Mouse (Mus musculus): ENCODE results near the gene Mrto4. TPM values are rescaled to one million over a fixed set of nuclear protein-coding genes. Genes with fewer than 3 reads are reported as not detected.

Gene Mrto4
- total and polyA plus RNA-seq, 3 experiments, result 16.5 to 31.3 (median 27.1) TPM

GRCm38 (mm10) chr4:139318449-139318848 lies 33.9 kb downstream of the Mrto4 start:
- no peaks in the 10 kb centered on the region for H3K4me1 ChIP-seq (ENCODE audit: control insufficient read depth, insufficient read depth, low read length)
- H3K4me3 ChIP-seq, result no peak overlapping the region
- H3K79me2 ChIP-seq (replicated peaks; ENCODE audit: control insufficient read depth, insufficient read depth, low read length), result no peaks in the 10 kb centered on the region
- no peak for DNase-seq
- 94% methylated on average over 11 of the region's 11 CpGs for WGBS
- H3K36me3 ChIP-seq (ENCODE audit: control insufficient read depth, insufficient read depth, low read length), result no peaks in the 10 kb centered on the region
- H3K27ac ChIP-seq, result no peak overlapping the region
- H3K27me3 ChIP-seq (ENCODE audit: control insufficient read depth, insufficient read depth, low read length), result no peaks in the 10 kb centered on the region
- TF ChIP-seq CTCF (IDR thresholded peaks at IDR 0.05) (no peak), EP300 (IDR thresholded peaks at IDR 0.05; ENCODE audit: insufficient read depth, low read depth, low read length) (no peak), POLR2A (IDR thresholded peaks at IDR 0.05; ENCODE audit: insufficient read depth, low read depth, low read length) (no peak)
- H3K9ac ChIP-seq (ENCODE audit: low read depth, low read length), result no peak overlapping the region
- intact Hi-C loops (cut with DNase I), result no loop called here

DNA sequence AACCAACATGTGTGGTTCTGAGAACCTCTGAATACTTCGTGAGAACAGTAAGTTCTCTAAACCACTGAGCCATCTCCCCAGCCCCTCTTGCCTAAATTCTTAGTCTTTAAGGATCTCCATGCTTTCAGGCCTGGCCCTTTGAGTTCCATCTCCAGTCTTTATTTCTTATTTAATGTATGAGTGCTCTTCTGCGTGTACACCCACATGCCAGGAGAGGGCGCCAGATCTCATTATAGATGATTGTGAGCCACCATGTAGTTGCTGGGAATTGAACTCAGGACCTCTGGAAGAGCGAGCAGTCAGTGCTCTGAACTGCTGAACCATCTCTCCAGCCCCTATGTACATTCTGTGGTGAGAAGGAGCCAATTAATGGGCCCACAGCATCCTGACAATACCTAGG lies 39.7 kb downstream of the Mrto4 start:
- Histone ChIP-seq H3K4me3 (no peak overlapping the region), H3K27ac (no peak overlapping the region), H3K9ac (ENCODE audit: low read depth, low read length) (no peak overlapping the region), H3K36me3 (ENCODE audit: control insufficient read depth, insufficient read depth, low read length) (no peaks in the 10 kb centered on the region), H3K79me2 (replicated peaks; ENCODE audit: control insufficient read depth, insufficient read depth, low read length) (no peaks in the 10 kb centered on the region), H3K27me3 (ENCODE audit: control insufficient read depth, insufficient read depth, low read length) (no peaks in the 10 kb centered on the region), H3K4me1 (ENCODE audit: control insufficient read depth, insufficient read depth, low read length) (peaks cover 6% of the 10 kb centered on the region)
- intact Hi-C loops (cut with DNase I), result no loop called here
- 70% methylated on average over 4 of the region's 4 CpGs for WGBS
- no peak for DNase-seq
- peak; percentile 74 for TF ChIP-seq CTCF (IDR thresholded peaks at IDR 0.05)
- TF ChIP-seq EP300 (IDR thresholded peaks at IDR 0.05; ENCODE audit: insufficient read depth, low read depth, low read length), result no peak

DNA sequence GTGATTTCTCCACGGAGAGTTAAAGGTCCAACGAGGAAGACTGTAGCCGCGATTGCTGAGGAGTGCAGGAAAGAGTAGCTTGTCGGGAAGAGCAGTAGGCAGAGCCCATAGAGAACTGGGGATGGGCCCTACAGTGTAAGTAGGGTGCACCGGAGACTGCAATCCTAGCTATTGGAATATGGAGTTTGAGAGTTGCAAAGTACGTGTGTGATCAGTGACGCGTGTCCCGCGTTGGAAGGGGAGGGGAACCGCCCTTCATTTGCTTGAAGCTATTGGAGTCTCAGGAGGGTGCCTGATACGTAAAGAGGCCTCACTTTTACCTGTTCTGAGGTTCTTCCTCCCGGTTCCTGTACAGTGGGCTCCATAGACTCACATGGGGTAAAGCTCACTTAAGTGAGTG lies 40.7 kb downstream of the Mrto4 start:
- DNase-seq, result no peak
- 40% methylated on average over 14 of the region's 14 CpGs for WGBS
- intact Hi-C loops (cut with DNase I), result no loop called here
- no peaks in the 10 kb centered on the region for H3K79me2 ChIP-seq (replicated peaks; ENCODE audit: control insufficient read depth, insufficient read depth, low read length)
- H3K4me1 ChIP-seq (ENCODE audit: control insufficient read depth, insufficient read depth, low read length), result peaks cover 6% of the 10 kb centered on the region
- TF ChIP-seq EP300 (IDR thresholded peaks at IDR 0.05; ENCODE audit: insufficient read depth, low read depth, low read length) (no peak), CTCF (IDR thresholded peaks at IDR 0.05) (no peak), POLR2A (IDR thresholded peaks at IDR 0.05; ENCODE audit: insufficient read depth, low read depth, low read length) (no peak)
- H3K27ac ChIP-seq, result no peak overlapping the region
- peak overlapping the region; percentile 58 for H3K9ac ChIP-seq (ENCODE audit: low read depth, low read length)
- H3K27me3 ChIP-seq (ENCODE audit: control insufficient read depth, insufficient read depth, low read length), result no peaks in the 10 kb centered on the region
- peak overlapping the region; percentile 100 for H3K4me3 ChIP-seq
- no peaks in the 10 kb centered on the region for H3K36me3 ChIP-seq (ENCODE audit: control insufficient read depth, insufficient read depth, low read length)

- TF ChIP-seq POLR2A (IDR thresholded peaks at IDR 0.05; ENCODE audit: insufficient read depth, low read depth, low read length) (no peak), CTCF (IDR thresholded peaks at IDR 0.05) (no peak; the same call in 1 of the 2 replicates), EP300 (IDR thresholded peaks at IDR 0.05; ENCODE audit: insufficient read depth, low read depth, low read length) (no peak)
- Histone ChIP-seq H3K27me3 (ENCODE audit: control insufficient read depth, insufficient read depth, low read length) (no peaks in the 10 kb centered on the region), H3K27ac (peak overlapping the region; percentile 83), H3K79me2 (replicated peaks; ENCODE audit: control insufficient read depth, insufficient read depth, low read length) (no peaks in the 10 kb centered on the region), H3K4me3 (peak overlapping the region; percentile 100), H3K9ac (ENCODE audit: low read depth, low read length) (peak overlapping the region; percentile 93), H3K36me3 (ENCODE audit: control insufficient read depth, insufficient read depth, low read length) (no peaks in the 10 kb centered on the region), H3K4me1 (ENCODE audit: control insufficient read depth, insufficient read depth, low read length) (peaks cover 6% of the 10 kb centered on the region)
- DNase-seq, result no peak
- WGBS, result under 1% methylated on average over 53 of the region's 53 CpGs
- intact Hi-C loops (cut with DNase I), result no loop called here
These were observed 41.3 kb downstream of the Mrto4 start for GRCm38 (mm10) chr4:139310899-139311701.

DNA sequence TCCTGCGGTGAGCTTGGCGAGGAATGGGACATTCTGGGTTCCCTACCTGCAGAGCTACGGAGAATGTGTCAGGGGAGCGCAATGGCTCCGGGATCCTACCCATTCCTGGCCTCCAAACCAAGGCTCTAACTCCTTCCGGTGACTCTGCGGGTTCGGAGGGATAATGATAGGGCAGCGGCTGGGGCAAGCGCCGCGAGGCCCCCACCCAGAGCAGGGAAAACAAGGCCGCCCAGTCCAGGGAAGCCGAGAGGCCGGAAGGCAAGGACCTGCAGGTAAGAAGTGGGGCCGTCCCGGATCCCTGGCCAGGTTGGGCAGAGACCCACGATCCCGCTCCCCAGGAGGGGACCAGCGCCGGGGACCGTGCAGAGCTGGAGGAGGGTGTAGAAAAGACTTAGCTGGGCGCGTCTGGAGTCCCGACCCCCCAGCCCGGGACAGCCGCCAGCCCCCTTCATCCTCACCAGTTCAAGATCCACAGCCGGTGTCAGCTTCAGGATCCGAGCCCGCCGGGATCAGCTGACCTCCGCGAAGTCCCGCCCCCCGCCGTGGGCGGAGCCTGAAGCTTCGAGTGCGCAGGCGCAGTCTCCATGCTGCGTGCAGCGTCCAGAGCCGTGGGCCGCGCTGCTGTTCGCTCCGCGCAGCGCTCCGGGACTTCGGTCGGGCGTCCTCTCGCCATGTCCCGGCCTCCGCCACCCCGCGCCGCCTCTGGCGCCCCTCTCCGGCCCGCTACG lies 42.0 kb downstream of the Mrto4 start, which contains the start of the genes Pqlc2 and Akr7a5:
Gene Pqlc2, minus strand, starts transcription at position 538 of the 728 bp plus-strand sequence.
Gene Akr7a5, plus strand, starts transcription at position 574 of the 728 bp plus-strand sequence.
- Histone ChIP-seq H3K36me3 (ENCODE audit: control insufficient read depth, insufficient read depth, low read length) (no peaks in the 10 kb centered on the region), H3K9ac (ENCODE audit: low read depth, low read length) (peak within 1 kb of the TSS; percentile 93), H3K27me3 (ENCODE audit: control insufficient read depth, insufficient read depth, low read length) (no peaks in the 10 kb centered on the region), H3K79me2 (replicated peaks; ENCODE audit: control insufficient read depth, insufficient read depth, low read length) (no peaks in the 10 kb centered on the region), H3K4me3 (peak within 1 kb of the TSS; percentile 100), H3K27ac (peak within 1 kb of the TSS; percentile 83), H3K4me1 (ENCODE audit: control insufficient read depth, insufficient read depth, low read length) (peaks cover 6% of the 10 kb centered on the region)
- intact Hi-C loops (cut with DNase I), result no loop called here
- TF ChIP-seq POLR2A (IDR thresholded peaks at IDR 0.05; ENCODE audit: insufficient read depth, low read depth, low read length) (peak; percentile 94), CTCF (IDR thresholded peaks at IDR 0.05) (0 out of 2 replicates have a peak, but pooled peaks have one; percentile 21), EP300 (IDR thresholded peaks at IDR 0.05; ENCODE audit: insufficient read depth, low read depth, low read length) (0 out of 2 replicates have a peak, but pooled peaks have one; percentile 21)
- WGBS, result under 1% methylated on average over 63 of the region's 63 CpGs
- peak; percentile 98 to 100 for DNase-seq
